Mouse (Mus musculus) G1E (cell line): ENCODE measurements at regions not wholly inside any gene's neighbourhood (a gene's known extent, or its start where the extent isn't known, plus 50 kb on each side); places are given as distances from the start of the nearest gene placed in this dataset.

Experiments
- GATA1 ChIP-seq: IDR thresholded peaks from 2 replicates; pipeline ENCODE4 v1.6.1; 2012; ENCODE audit warnings: borderline replicate concordance, low read length, inconsistent platforms, mixed read lengths
- POLR2AphosphoS5 ChIP-seq: IDR thresholded peaks from 2 replicates; pipeline ENCODE4 v1.6.1; 2012; ENCODE audit warnings: low read depth, low read length, inconsistent platforms; ENCODE audit not compliant: insufficient replicate concordance
- TAL1 ChIP-seq: conservative IDR thresholded peaks from 2 replicates; pipeline ENCODE4 v1.6.1; 2012; ENCODE audit warnings: low read depth, low read length, inconsistent platforms, mixed read lengths

DNA sequence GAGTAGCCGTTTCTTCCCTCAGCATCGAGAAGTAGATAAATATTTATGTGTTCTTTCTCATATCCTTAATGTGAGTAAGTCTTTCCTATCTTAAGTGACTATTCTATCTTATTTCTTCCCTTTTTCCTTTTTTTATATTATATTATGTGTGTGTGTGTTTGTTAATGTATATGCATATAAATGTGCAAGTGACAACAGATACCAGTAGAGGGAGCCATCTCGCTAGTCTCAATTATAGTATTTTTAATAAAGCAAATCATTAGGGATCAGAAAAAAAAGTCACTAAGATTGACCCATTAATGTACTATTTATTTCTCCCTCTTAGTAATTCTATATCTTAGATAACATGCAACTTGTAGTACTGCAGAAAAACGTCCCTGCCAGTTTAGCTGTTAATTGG lies 1228.3 kb upstream of the Cdh9 start:
- TF ChIP-seq GATA1 (no peak), TAL1 (no peak), POLR2AphosphoS5 (no peak)
